Mouse (Mus musculus) lung, postnatal 14 days (tissue): ENCODE data around the gene Heatr4.

Experiments used
- DNase-seq: peaks from one replicate; pipeline ENCODE4 v3.0.0; 2021

The Heatr4 gene

GRCm38 (mm10) chr12:83927747-83928146, 56.9 kb downstream of the Heatr4 start:
- DNase-seq = peak; percentile 58

GRCm38 (mm10) chr12:83926061-83926460, 58.6 kb downstream of the Heatr4 start:
- no peak for DNase-seq

GRCm38 (mm10) chr12:83925160-83925703, 59.4 kb downstream of the Heatr4 start:
- DNase-seq = no peak

- no peak for DNase-seq
These were observed 60.3 kb downstream of the Heatr4 start for GRCm38 (mm10) chr12:83924332-83924731.

GRCm38 (mm10) chr12:83923486-83923859, 61.2 kb downstream of the Heatr4 start:
- DNase-seq = no peak

- no peak for DNase-seq
These were observed 61.7 kb downstream of the Heatr4 start for GRCm38 (mm10) chr12:83922724-83923485.

- peak; percentile 97 for DNase-seq
These were observed 62.9 kb downstream of the Heatr4 start, which contains the start of gene Numb for GRCm38 (mm10) chr12:83921535-83922381. Gene Numb (minus strand): TSS chr12:83921934.

- DNase-seq = peak; percentile 19
These were observed 63.8 kb downstream of the Heatr4 start for GRCm38 (mm10) chr12:83920721-83921441.

- DNase-seq = peak; percentile 44
These were observed 67.8 kb downstream of the Heatr4 start for GRCm38 (mm10) chr12:83916884-83917283.

- DNase-seq = no peak
These were observed 69.9 kb downstream of the Heatr4 start for GRCm38 (mm10) chr12:83914797-83915196.

GRCm38 (mm10) chr12:83914202-83914740, 70.4 kb downstream of the Heatr4 start:
- DNase-seq = no peak

GRCm38 (mm10) chr12:83910451-83910850, 74.2 kb downstream of the Heatr4 start:
- DNase-seq = no peak
